Mouse (Mus musculus): ENCODE data around the gene Gpbp1.

Gene Gpbp1

GRCm38 (mm10) chr13:111488651-111489501 is 1.0 kb downstream of the Gpbp1 start:
- H3K27me3 ChIP-seq (ENCODE audit: insufficient read depth, low read length) = peaks cover 28% of the 10 kb centered on the region
- peaks cover 48% of the 10 kb centered on the region for H3K4me1 ChIP-seq (replicated peaks; ENCODE audit: low read depth, low read length)
- no peaks in the 10 kb centered on the region for H3K9me3 ChIP-seq (ENCODE audit: low read length)
- TF ChIP-seq CTCF (conservative IDR thresholded peaks at IDR 0.05; ENCODE audit: low read length) = no peak
- TF ChIP-seq POU5F1 (IDR thresholded peaks at IDR 0.05; ENCODE audit: borderline replicate concordance, low read length) = no peak
- TF ChIP-seq NANOG (IDR thresholded peaks at IDR 0.05; ENCODE audit: borderline replicate concordance, low read length) = no peak
- peak overlapping the region; percentile 97 for H3K4me3 ChIP-seq (replicated peaks; ENCODE audit: low read length)
- H3K36me3 ChIP-seq (ENCODE audit: insufficient read depth, low read length) = peaks cover 23% of the 10 kb centered on the region

- Histone ChIP-seq H3K27me3 (ENCODE audit: insufficient read depth, low read length) (no peaks in the 10 kb centered on the region), H3K4me1 (replicated peaks; ENCODE audit: low read depth, low read length) (peaks cover 75% of the 10 kb centered on the region), H3K9me3 (ENCODE audit: low read length) (no peaks in the 10 kb centered on the region), H3K4me3 (replicated peaks; ENCODE audit: low read length) (no peak overlapping the region), H3K36me3 (ENCODE audit: insufficient read depth, low read length) (peaks cover 79% of the 10 kb centered on the region)
- TF ChIP-seq POU5F1 (IDR thresholded peaks at IDR 0.05; ENCODE audit: borderline replicate concordance, low read length) = no peak
- TF ChIP-seq CTCF (conservative IDR thresholded peaks at IDR 0.05; ENCODE audit: low read length) = no peak
- TF ChIP-seq NANOG (IDR thresholded peaks at IDR 0.05; ENCODE audit: borderline replicate concordance, low read length) = no peak
These were observed 12.2 kb downstream of the Gpbp1 start for GRCm38 (mm10) chr13:111477695-111478094.

- TF ChIP-seq NANOG (IDR thresholded peaks at IDR 0.05; ENCODE audit: borderline replicate concordance, low read length) = no peak
- Histone ChIP-seq H3K4me3 (replicated peaks; ENCODE audit: low read length) (no peak overlapping the region), H3K36me3 (ENCODE audit: insufficient read depth, low read length) (peaks cover 53% of the 10 kb centered on the region), H3K9me3 (ENCODE audit: low read length) (no peaks in the 10 kb centered on the region), H3K27me3 (ENCODE audit: insufficient read depth, low read length) (no peaks in the 10 kb centered on the region), H3K4me1 (replicated peaks; ENCODE audit: low read depth, low read length) (peaks cover 78% of the 10 kb centered on the region)
These were observed 19.2 kb downstream of the Gpbp1 start for GRCm38 (mm10) chr13:111470562-111471237.

GRCm38 (mm10) chr13:111467350-111467749 is 22.6 kb downstream of the Gpbp1 start:
- Histone ChIP-seq H3K4me1 (replicated peaks; ENCODE audit: low read depth, low read length) (peaks cover 63% of the 10 kb centered on the region), H3K36me3 (ENCODE audit: insufficient read depth, low read length) (peaks cover 66% of the 10 kb centered on the region), H3K27me3 (ENCODE audit: insufficient read depth, low read length) (no peaks in the 10 kb centered on the region), H3K9me3 (ENCODE audit: low read length) (no peaks in the 10 kb centered on the region), H3K4me3 (replicated peaks; ENCODE audit: low read length) (no peak overlapping the region)
- no peak for TF ChIP-seq NANOG (IDR thresholded peaks at IDR 0.05; ENCODE audit: borderline replicate concordance, low read length)
- TF ChIP-seq CTCF (conservative IDR thresholded peaks at IDR 0.05; ENCODE audit: low read length) = no peak
- no peak for TF ChIP-seq POU5F1 (IDR thresholded peaks at IDR 0.05; ENCODE audit: borderline replicate concordance, low read length)

GRCm38 (mm10) chr13:111461424-111461823 is 28.5 kb downstream of the Gpbp1 start:
- TF ChIP-seq CTCF (conservative IDR thresholded peaks at IDR 0.05; ENCODE audit: low read length) (peak; percentile 66), POU5F1 (IDR thresholded peaks at IDR 0.05; ENCODE audit: borderline replicate concordance, low read length) (no peak), NANOG (IDR thresholded peaks at IDR 0.05; ENCODE audit: borderline replicate concordance, low read length) (no peak)
- Histone ChIP-seq H3K9me3 (ENCODE audit: low read length) (no peaks in the 10 kb centered on the region), H3K4me3 (replicated peaks; ENCODE audit: low read length) (no peak overlapping the region), H3K27me3 (ENCODE audit: insufficient read depth, low read length) (no peaks in the 10 kb centered on the region), H3K4me1 (replicated peaks; ENCODE audit: low read depth, low read length) (peaks cover 49% of the 10 kb centered on the region), H3K36me3 (ENCODE audit: insufficient read depth, low read length) (peaks cover 70% of the 10 kb centered on the region)

GRCm38 (mm10) chr13:111456790-111457189 is 33.1 kb downstream of the Gpbp1 start:
- TF ChIP-seq POU5F1 (IDR thresholded peaks at IDR 0.05; ENCODE audit: borderline replicate concordance, low read length) (no peak), CTCF (conservative IDR thresholded peaks at IDR 0.05; ENCODE audit: low read length) (no peak), NANOG (IDR thresholded peaks at IDR 0.05; ENCODE audit: borderline replicate concordance, low read length) (no peak)
- H3K4me1 ChIP-seq (replicated peaks; ENCODE audit: low read depth, low read length) = peaks cover 34% of the 10 kb centered on the region
- H3K4me3 ChIP-seq (replicated peaks; ENCODE audit: low read length) = no peak overlapping the region
- H3K9me3 ChIP-seq (ENCODE audit: low read length) = no peaks in the 10 kb centered on the region
- H3K36me3 ChIP-seq (ENCODE audit: insufficient read depth, low read length) = peaks cover 63% of the 10 kb centered on the region
- H3K27me3 ChIP-seq (ENCODE audit: insufficient read depth, low read length) = no peaks in the 10 kb centered on the region

GRCm38 (mm10) chr13:111444325-111444724 is 45.6 kb downstream of the Gpbp1 start:
- Histone ChIP-seq H3K27me3 (ENCODE audit: insufficient read depth, low read length) (no peaks in the 10 kb centered on the region), H3K4me1 (replicated peaks; ENCODE audit: low read depth, low read length) (0 out of 2 replicates have a peak, but pooled peaks cover 4% of the 10 kb centered on the region), H3K36me3 (ENCODE audit: insufficient read depth, low read length) (peaks cover 53% of the 10 kb centered on the region), H3K4me3 (replicated peaks; ENCODE audit: low read length) (no peak overlapping the region), H3K9me3 (ENCODE audit: low read length) (no peaks in the 10 kb centered on the region)
- TF ChIP-seq CTCF (conservative IDR thresholded peaks at IDR 0.05; ENCODE audit: low read length) (no peak), NANOG (IDR thresholded peaks at IDR 0.05; ENCODE audit: borderline replicate concordance, low read length) (no peak), POU5F1 (IDR thresholded peaks at IDR 0.05; ENCODE audit: borderline replicate concordance, low read length) (no peak)

- Histone ChIP-seq H3K4me3 (replicated peaks; ENCODE audit: low read length) (no peak overlapping the region), H3K27me3 (ENCODE audit: insufficient read depth, low read length) (no peaks in the 10 kb centered on the region), H3K36me3 (ENCODE audit: insufficient read depth, low read length) (peaks cover 87% of the 10 kb centered on the region), H3K9me3 (ENCODE audit: low read length) (no peaks in the 10 kb centered on the region), H3K4me1 (replicated peaks; ENCODE audit: low read depth, low read length) (peaks cover 31% of the 10 kb centered on the region)
- TF ChIP-seq POU5F1 (IDR thresholded peaks at IDR 0.05; ENCODE audit: borderline replicate concordance, low read length) (no peak), CTCF (conservative IDR thresholded peaks at IDR 0.05; ENCODE audit: low read length) (no peak), NANOG (IDR thresholded peaks at IDR 0.05; ENCODE audit: borderline replicate concordance, low read length) (no peak)
These were observed 58.7 kb downstream of the Gpbp1 start for GRCm38 (mm10) chr13:111431174-111431573.
